Mouse (Mus musculus): ENCODE data around the gene Pofut1. TPM values are rescaled to one million over a fixed set of nuclear protein-coding genes. Genes with fewer than 3 reads are reported as not detected.
A peak's percentile ranks its signal among the peaks of the same experiment; 100 is the strongest.
"Not testable (repeated sequence)": the region's sequence is repeated elsewhere in the genome, so short reads cannot be mapped to it uniquely, and the experiment has no call there.

Gene Pofut1
- polyA plus RNA-seq, 1 experiment from 2014 or later, result 5.9 TPM

GRCm38 (mm10) chr2:153242156-153242555, 823 bp downstream of the Pofut1 start:
- H3K36me3 ChIP-seq (replicated peaks), result peaks cover 56% of the 10 kb centered on the region
- H3K9me3 ChIP-seq, result no peaks in the 10 kb centered on the region
- peak overlapping the region; percentile 98 for H3K4me3 ChIP-seq
- WGBS, result 67% methylated on average over 6 of the region's 6 CpGs
- no peak for DNase-seq (ENCODE audit: extremely low spot score, low spot score)
- H3K27me3 ChIP-seq (ENCODE audit: poor library complexity, severe bottlenecking), result no peaks in the 10 kb centered on the region
- peaks cover 47% of the 10 kb centered on the region for H3K4me1 ChIP-seq
- peak overlapping the region; percentile 100 for H3K27ac ChIP-seq

GRCm38 (mm10) chr2:153249751-153250150, 8.4 kb downstream of the Pofut1 start:
- H3K27me3 ChIP-seq (ENCODE audit: poor library complexity, severe bottlenecking), result no peaks in the 10 kb centered on the region
- no peaks in the 10 kb centered on the region for H3K9me3 ChIP-seq
- H3K4me1 ChIP-seq, result no peaks in the 10 kb centered on the region
- no peak overlapping the region for H3K27ac ChIP-seq
- no peak overlapping the region for H3K4me3 ChIP-seq
- peaks cover 90% of the 10 kb centered on the region for H3K36me3 ChIP-seq (replicated peaks)
- DNase-seq (ENCODE audit: extremely low spot score, low spot score), result no peak
- WGBS, result 93% methylated on average over 5 of the region's 5 CpGs

- 85% methylated on average over 2 of the region's 2 CpGs for WGBS
- Histone ChIP-seq H3K27me3 (ENCODE audit: poor library complexity, severe bottlenecking) (no peaks in the 10 kb centered on the region), H3K9me3 (no peaks in the 10 kb centered on the region), H3K4me3 (no peak overlapping the region), H3K4me1 (no peaks in the 10 kb centered on the region), H3K36me3 (replicated peaks) (peaks cover 58% of the 10 kb centered on the region), H3K27ac (no peak overlapping the region)
- no peak for DNase-seq (ENCODE audit: extremely low spot score, low spot score)
These were observed 15.3 kb downstream of the Pofut1 start for GRCm38 (mm10) chr2:153256604-153257003.

- no peak overlapping the region for H3K27ac ChIP-seq
- no peaks in the 10 kb centered on the region for H3K9me3 ChIP-seq
- DNase-seq (ENCODE audit: extremely low spot score, low spot score), result no peak
- 89% methylated on average over 12 of the region's 12 CpGs for WGBS
- peaks cover 58% of the 10 kb centered on the region for H3K36me3 ChIP-seq (replicated peaks)
- no peak overlapping the region for H3K4me3 ChIP-seq
- H3K27me3 ChIP-seq (ENCODE audit: poor library complexity, severe bottlenecking), result no peaks in the 10 kb centered on the region
- H3K4me1 ChIP-seq, result no peaks in the 10 kb centered on the region
These were observed 17.9 kb downstream of the Pofut1 start for GRCm38 (mm10) chr2:153259030-153259863.

- no peak overlapping the region for H3K27ac ChIP-seq
- no peaks in the 10 kb centered on the region for H3K9me3 ChIP-seq
- DNase-seq (ENCODE audit: extremely low spot score, low spot score), result no peak
- no peaks in the 10 kb centered on the region for H3K27me3 ChIP-seq (ENCODE audit: poor library complexity, severe bottlenecking)
- WGBS, result 76% methylated on average over 3 of the region's 3 CpGs
- H3K4me1 ChIP-seq, result no peaks in the 10 kb centered on the region
- H3K36me3 ChIP-seq (replicated peaks), result peaks cover 60% of the 10 kb centered on the region
- H3K4me3 ChIP-seq, result no peak overlapping the region
These were observed 18.7 kb downstream of the Pofut1 start for GRCm38 (mm10) chr2:153259864-153260674.

GRCm38 (mm10) chr2:153263053-153263452, 21.7 kb downstream of the Pofut1 start:
- H3K36me3 ChIP-seq (replicated peaks), result peaks cover 83% of the 10 kb centered on the region
- H3K27me3 ChIP-seq (ENCODE audit: poor library complexity, severe bottlenecking), result no peaks in the 10 kb centered on the region
- H3K27ac ChIP-seq, result no peak overlapping the region
- H3K9me3 ChIP-seq, result no peaks in the 10 kb centered on the region
- no peak overlapping the region for H3K4me3 ChIP-seq
- DNase-seq (ENCODE audit: extremely low spot score, low spot score), result no peak
- H3K4me1 ChIP-seq, result no peaks in the 10 kb centered on the region
- 90% methylated on average over 7 of the region's 7 CpGs for WGBS

- peaks cover 51% of the 10 kb centered on the region for H3K36me3 ChIP-seq (replicated peaks)
- H3K4me3 ChIP-seq, result no peak overlapping the region
- DNase-seq (ENCODE audit: extremely low spot score, low spot score), result no peak
- H3K4me1 ChIP-seq, result peaks cover 6% of the 10 kb centered on the region
- no peak overlapping the region for H3K27ac ChIP-seq
- WGBS, result 89% methylated on average over 2 of the region's 2 CpGs
- no peaks in the 10 kb centered on the region for H3K27me3 ChIP-seq (ENCODE audit: poor library complexity, severe bottlenecking)
- H3K9me3 ChIP-seq, result no peaks in the 10 kb centered on the region
These were observed 26.0 kb downstream of the Pofut1 start for GRCm38 (mm10) chr2:153267331-153267730.

GRCm38 (mm10) chr2:153270231-153270915, 29.0 kb downstream of the Pofut1 start:
- not testable (repeated sequence) for DNase-seq (ENCODE audit: extremely low spot score, low spot score)

GRCm38 (mm10) chr2:153274200-153274918, 33.0 kb downstream of the Pofut1 start:
- not testable (repeated sequence) for H3K36me3 ChIP-seq (replicated peaks); DNase-seq (ENCODE audit: extremely low spot score, low spot score); H3K27me3 ChIP-seq (ENCODE audit: poor library complexity, severe bottlenecking); H3K27ac ChIP-seq; H3K4me3 ChIP-seq; H3K9me3 ChIP-seq
- H3K4me1 ChIP-seq, result peaks cover 16% of the 10 kb centered on the region
- WGBS, result 76% methylated on average over 6 of the region's 6 CpGs

More at GRCm38 (mm10) chr2:153270231-153270915, 29.0 kb downstream of the Pofut1 start:
- H3K4me3 ChIP-seq; H3K9me3 ChIP-seq; H3K27ac ChIP-seq; H3K27me3 ChIP-seq (ENCODE audit: poor library complexity, severe bottlenecking): not testable (repeated sequence)
- WGBS, result 71% methylated on average over 8 of the region's 8 CpGs
- H3K4me1 ChIP-seq, result peaks cover 16% of the 10 kb centered on the region
- peaks cover 22% of the 10 kb centered on the region for H3K36me3 ChIP-seq (replicated peaks)

GRCm38 (mm10) chr2:153274919-153275247, 33.5 kb downstream of the Pofut1 start:
- Histone ChIP-seq H3K4me1 (peaks cover 13% of the 10 kb centered on the region), H3K36me3 (replicated peaks) (no peaks in the 10 kb centered on the region), H3K9me3 (no peaks in the 10 kb centered on the region), H3K4me3 (no peak overlapping the region), H3K27ac (no peak overlapping the region), H3K27me3 (ENCODE audit: poor library complexity, severe bottlenecking) (no peaks in the 10 kb centered on the region)
- 82% methylated on average over 6 of the region's 6 CpGs for WGBS
- no peak for DNase-seq (ENCODE audit: extremely low spot score, low spot score)

GRCm38 (mm10) chr2:153275577-153275976, 34.2 kb downstream of the Pofut1 start:
- H3K4me1 ChIP-seq, result peaks cover 10% of the 10 kb centered on the region
- not testable (repeated sequence) for H3K27me3 ChIP-seq (ENCODE audit: poor library complexity, severe bottlenecking); H3K36me3 ChIP-seq (replicated peaks); H3K27ac ChIP-seq; DNase-seq (ENCODE audit: extremely low spot score, low spot score); H3K4me3 ChIP-seq; H3K9me3 ChIP-seq
- 92% methylated on average over 3 of the region's 3 CpGs for WGBS

GRCm38 (mm10) chr2:153276440-153276839, 35.1 kb downstream of the Pofut1 start:
- Histone ChIP-seq H3K9me3 (no peaks in the 10 kb centered on the region), H3K4me1 (peaks cover 10% of the 10 kb centered on the region), H3K27ac (no peak overlapping the region), H3K27me3 (ENCODE audit: poor library complexity, severe bottlenecking) (no peaks in the 10 kb centered on the region), H3K36me3 (replicated peaks) (no peaks in the 10 kb centered on the region), H3K4me3 (no peak overlapping the region)
- 94% methylated on average over 8 of the region's 8 CpGs for WGBS
- DNase-seq (ENCODE audit: extremely low spot score, low spot score), result no peak

Data from forebrain, embryonic 10.5 days (tissue).